ENCODE assay signal across 8 mouse cellular contexts in the genomic region with DNA sequence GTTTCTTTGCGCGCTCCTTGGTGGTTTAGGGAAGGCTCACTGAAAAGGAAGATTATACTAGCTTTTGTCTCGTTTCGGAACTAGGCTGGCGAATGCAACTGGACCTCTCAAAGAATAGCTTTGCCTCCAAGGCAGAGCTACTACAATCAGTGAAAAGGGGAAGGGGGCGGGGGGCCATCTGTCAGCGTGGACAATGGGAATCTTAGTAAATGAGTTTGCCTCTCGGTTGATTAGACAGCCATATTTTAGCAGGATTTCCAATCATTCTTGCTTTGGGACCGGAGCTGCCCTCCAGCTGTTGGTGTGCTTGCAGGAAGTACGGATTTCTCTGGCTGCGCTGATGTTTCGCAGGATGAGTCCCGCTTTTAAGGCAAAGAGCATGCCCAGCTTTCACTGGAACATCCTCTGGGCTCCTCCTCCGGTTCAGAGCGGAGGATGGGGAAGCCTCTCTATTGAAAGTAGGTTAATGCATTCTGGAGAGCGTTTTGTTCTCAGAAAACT.
DNase-seq lines count a peak whose midpoint lies in the region; ATAC-seq and TF ChIP-seq lines count a peak whose summit lies in the region.

No protein-coding gene starts in this region.

- intact Hi-C loops in left cerebral cortex, postnatal 25 days (cut with DNase I): loop anchor here (5.0 kb wide), 2 partner anchors 91 to 116 kb away; no protein-coding TSS in a partner anchor

- peak overlapping the region; percentile 1; the same call in 1 of the 2 replicates for H3K9ac ChIP-seq in lung, embryonic 14.5 days
- peak overlapping the region; percentile 66 for H3K9ac ChIP-seq in embryonic facial prominence, embryonic 14.5 days (ENCODE audit: low read depth, low read length)
- H3K9ac ChIP-seq in midbrain, embryonic 16.5 days (ENCODE audit: low read depth, low read length): peak overlapping the region; percentile 67

- H3K27me3 ChIP-seq in lung, embryonic 14.5 days (ENCODE audit: insufficient read depth, low read length): no peaks in the 10 kb centered on the region
- H3K27me3 ChIP-seq in embryonic facial prominence, embryonic 14.5 days (replicated peaks; ENCODE audit: control insufficient read depth, insufficient read depth, low read length): no peaks in the 10 kb centered on the region
- H3K27me3 ChIP-seq in midbrain, embryonic 16.5 days (ENCODE audit: control insufficient read depth, insufficient read depth, low read depth, low read length): no peaks in the 10 kb centered on the region

- TF ChIP-seq CTCF in lung, embryonic 14.5 days (IDR thresholded peaks at IDR 0.05; ENCODE audit: low read depth): no peak

- peak overlapping the region; percentile 64 for H3K4me2 ChIP-seq in lung, embryonic 14.5 days
- H3K4me2 ChIP-seq in embryonic facial prominence, embryonic 14.5 days (ENCODE audit: low read depth, low read length): peak overlapping the region; percentile 72
- peak overlapping the region; percentile 64 for H3K4me2 ChIP-seq in midbrain, embryonic 16.5 days (ENCODE audit: low read length)

- no peaks in the 10 kb centered on the region for H3K9me3 ChIP-seq in lung, embryonic 14.5 days (ENCODE audit: low read depth, low read length)
- H3K9me3 ChIP-seq in embryonic facial prominence, embryonic 14.5 days (ENCODE audit: control insufficient read depth, low read length): no peaks in the 10 kb centered on the region
- no peaks in the 10 kb centered on the region for H3K9me3 ChIP-seq in midbrain, embryonic 16.5 days (replicated peaks; ENCODE audit: control insufficient read depth, low read length, poor library complexity, severe bottlenecking)

- no peaks in the 10 kb centered on the region for H3K36me3 ChIP-seq in lung, embryonic 14.5 days (ENCODE audit: insufficient read depth)
- no peaks in the 10 kb centered on the region for H3K36me3 ChIP-seq in embryonic facial prominence, embryonic 14.5 days (ENCODE audit: control insufficient read depth, insufficient read depth, low read length)
- no peaks in the 10 kb centered on the region for H3K36me3 ChIP-seq in midbrain, embryonic 16.5 days (ENCODE audit: control insufficient read depth, insufficient read depth, low read length)

- peak; percentile 76 for DNase-seq in lung, embryonic 14.5 days
- DNase-seq in lung, postnatal 4 days: no peak
- peak; percentile 86 for DNase-seq in embryonic facial prominence, embryonic 14.5 days (ENCODE audit: low spot score)
- peak; percentile 31 for DNase-seq in heart, postnatal 4 days
- peak; percentile 50 to 73 for DNase-seq in left cerebral cortex, postnatal 25 days (ENCODE audit: low spot score in 2 of 2)
- DNase-seq in thymus, postnatal 36 days: no peak

- no peak overlapping the region for H3K27ac ChIP-seq in lung, embryonic 14.5 days (ENCODE audit: low read depth)
- H3K27ac ChIP-seq in embryonic facial prominence, embryonic 14.5 days (replicated peaks; ENCODE audit: low read depth, low read length): peak overlapping the region; percentile 74
- H3K27ac ChIP-seq in midbrain, embryonic 16.5 days (ENCODE audit: low read length): peak overlapping the region; percentile 83

- peak overlapping the region; percentile 41 for H3K4me3 ChIP-seq in lung, embryonic 14.5 days (ENCODE audit: low read depth, low read length)
- H3K4me3 ChIP-seq in embryonic facial prominence, embryonic 14.5 days (ENCODE audit: low read depth, low read length): peak overlapping the region; percentile 51
- peak overlapping the region; percentile 41 for H3K4me3 ChIP-seq in midbrain, embryonic 16.5 days (ENCODE audit: low read depth, low read length)

- ATAC-seq in lung, embryonic 14.5 days (ENCODE audit: insufficient read depth): peak; percentile 74; the same call in 1 of the 2 replicates
- ATAC-seq in embryonic facial prominence, embryonic 14.5 days (ENCODE audit: low read depth): peak; percentile 35; the same call in 1 of the 2 replicates
- ATAC-seq in midbrain, embryonic 16.5 days: peak; percentile 78
- ATAC-seq in granulocyte monocyte progenitor cell, adult 5-6 weeks (replicated peaks; ENCODE audit: poor library complexity, severe bottlenecking): no peak

- 5% methylated on average over 16 of the region's 16 CpGs for WGBS in lung, embryonic 14.5 days
- WGBS in embryonic facial prominence, embryonic 14.5 days: under 1% methylated on average over 16 of the region's 16 CpGs
- under 1% methylated on average over 16 of the region's 16 CpGs for WGBS in midbrain, embryonic 16.5 days

- H3K4me1 ChIP-seq in lung, embryonic 14.5 days (ENCODE audit: insufficient read depth): no peaks in the 10 kb centered on the region
- H3K4me1 ChIP-seq in embryonic facial prominence, embryonic 14.5 days (ENCODE audit: control insufficient read depth, insufficient read depth, low read length): peaks cover 11% of the 10 kb centered on the region; the same call in 1 of the 2 replicates
- peaks cover 33% of the 10 kb centered on the region for H3K4me1 ChIP-seq in midbrain, embryonic 16.5 days (ENCODE audit: control insufficient read depth, insufficient read depth, low read length)

Comparison
In these comparisons a context has a peak if more than half of its experiments do, and no peak if none do; other contexts are left out.
1. DNase-seq: peak in lung, embryonic 14.5 days (single experiment), embryonic facial prominence, embryonic 14.5 days (single experiment), heart, postnatal 4 days (single experiment) and left cerebral cortex, postnatal 25 days (2 of 2); none in lung, postnatal 4 days (0 of 2) and thymus, postnatal 36 days (0 of 2).
2. H3K9ac ChIP-seq: peak in every context shown above with its lines; median percentile 67 in midbrain, embryonic 16.5 days; 66 in embryonic facial prominence, embryonic 14.5 days; 1 in lung, embryonic 14.5 days.
3. Peak in every context shown above with its lines, with median percentiles within 50 percentile points of each other: H3K4me2 ChIP-seq and H3K4me3 ChIP-seq.